Mouse (Mus musculus) right cerebral cortex, postnatal 10 days (tissue): Measurements from ENCODE around the gene Col20a1.
A peak's percentile ranks its signal among the peaks of the same experiment; 100 is the strongest.

ENCODE experiments used
- DNase-seq, 2 experiments: peaks; one replicate each; pipeline ENCODE4 v3.0.0; 2021; ENCODE audit warnings: low spot score in 2 of 2

Col20a1 gene

GRCm38 (mm10) chr2:180994360-180994759, 8.0 kb downstream of the Col20a1 start:
- no peak for DNase-seq

DNA sequence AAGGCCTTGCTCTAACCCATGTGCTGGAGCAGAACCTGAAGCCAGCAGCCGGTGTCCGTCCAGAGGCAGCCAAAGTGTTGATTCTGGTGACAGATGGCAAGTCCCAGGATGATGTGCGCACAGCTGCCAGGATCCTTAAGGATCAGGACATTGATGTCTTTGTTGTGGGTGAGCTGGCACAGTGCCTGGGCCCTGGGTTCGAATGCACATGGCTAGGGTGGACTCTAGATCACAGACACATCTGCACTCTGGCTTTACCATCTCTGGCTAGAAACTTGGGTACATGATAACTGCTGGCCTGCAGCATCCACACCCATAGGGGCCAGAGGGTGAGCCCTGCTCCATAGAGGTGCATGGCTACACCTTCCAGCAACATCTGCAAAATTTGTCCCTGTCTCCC, 9.1 kb downstream of the Col20a1 start:
- no peak for DNase-seq

GRCm38 (mm10) chr2:180996436-180996835, 10.1 kb downstream of the Col20a1 start:
- DNase-seq: peak; percentile 69 to 75

DNA sequence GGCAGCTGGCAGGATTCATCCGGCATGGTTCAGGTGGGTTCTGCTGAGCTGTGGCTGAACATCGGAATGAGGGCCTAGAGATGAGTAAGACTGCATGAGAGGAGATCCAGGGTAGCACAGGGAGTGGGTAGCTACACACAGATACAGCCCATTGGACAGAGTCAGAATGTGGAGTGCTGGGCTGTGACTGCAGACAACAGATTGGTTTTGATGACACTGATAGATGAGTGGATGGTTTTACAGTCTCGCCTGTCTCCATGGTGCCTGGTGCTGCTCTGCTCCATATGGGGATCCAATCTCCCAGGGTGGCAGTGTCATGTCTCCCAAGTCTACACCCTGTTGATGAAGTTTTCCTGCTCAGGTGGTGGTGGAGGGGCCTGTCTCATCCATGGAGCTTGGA, 10.6 kb downstream of the Col20a1 start:
- DNase-seq: no peak

DNA sequence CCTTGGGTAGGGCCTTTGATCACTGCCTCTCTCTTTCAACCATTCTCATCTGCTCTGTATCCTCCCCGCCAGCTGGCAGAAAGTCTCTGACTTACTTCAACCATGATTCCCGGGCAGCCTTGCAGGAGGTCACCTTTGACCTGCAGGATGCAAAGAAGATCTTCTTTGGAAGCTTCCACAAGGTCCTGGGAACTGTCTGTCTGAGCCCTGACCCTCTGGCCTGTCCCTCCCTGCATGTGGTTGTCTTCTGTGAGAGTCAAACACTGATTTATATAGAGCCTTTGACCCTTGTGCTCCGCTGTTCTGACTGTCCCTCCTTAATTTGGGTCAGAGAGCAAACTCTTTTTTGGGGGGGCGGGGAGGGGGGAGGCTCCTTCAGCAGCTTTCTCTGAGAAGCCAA, 20.7 kb downstream of the Col20a1 start:
- DNase-seq: no peak

DNA sequence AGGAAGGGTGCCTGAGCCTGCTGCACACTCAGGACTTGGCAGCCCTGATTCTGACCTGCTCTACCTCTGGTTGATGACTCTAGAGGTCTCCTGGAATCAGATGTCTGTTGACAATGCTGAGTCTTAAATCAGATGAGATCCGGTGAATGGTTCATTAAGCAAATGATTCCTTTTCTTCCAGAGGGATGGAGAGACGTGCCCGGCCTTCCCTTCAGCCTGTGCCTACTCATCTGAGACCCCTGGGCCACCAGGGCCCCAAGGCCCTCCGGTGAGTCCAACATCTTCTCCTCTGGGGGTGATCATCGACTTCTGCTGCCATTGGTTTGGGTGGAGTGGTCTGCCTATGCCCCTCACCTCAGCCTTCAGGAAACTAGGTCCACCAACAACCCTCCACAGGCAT, 22.0 kb downstream of the Col20a1 start:
- no peak for DNase-seq

GRCm38 (mm10) chr2:181031406-181031934, 45.1 kb downstream of the Col20a1 start:
- no peak for DNase-seq

- peak; percentile 58 to 66 for DNase-seq
Observed at GRCm38 (mm10) chr2:181032407-181032806, 46.1 kb downstream of the Col20a1 start.

DNA sequence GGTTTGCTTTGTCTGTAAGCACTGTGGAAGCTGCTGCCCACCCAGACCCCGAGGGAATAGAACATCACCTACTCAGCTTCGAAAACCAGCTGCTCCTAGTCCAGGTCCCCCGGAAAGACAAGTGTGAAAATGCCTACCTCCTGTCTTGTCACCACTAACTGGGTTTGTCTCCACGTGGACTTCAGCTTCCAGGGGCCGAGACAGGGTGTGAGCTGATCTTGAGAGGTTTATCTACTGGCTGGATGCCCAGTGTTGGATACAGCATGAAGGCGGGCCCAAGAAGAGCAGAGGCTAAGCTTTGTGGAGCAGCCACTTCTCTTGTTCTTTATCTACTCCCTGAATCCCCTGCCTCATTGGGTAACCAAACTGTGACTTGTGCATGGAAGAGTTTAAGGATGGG, 47.0 kb downstream of the Col20a1 start:
- DNase-seq: no peak

DNA sequence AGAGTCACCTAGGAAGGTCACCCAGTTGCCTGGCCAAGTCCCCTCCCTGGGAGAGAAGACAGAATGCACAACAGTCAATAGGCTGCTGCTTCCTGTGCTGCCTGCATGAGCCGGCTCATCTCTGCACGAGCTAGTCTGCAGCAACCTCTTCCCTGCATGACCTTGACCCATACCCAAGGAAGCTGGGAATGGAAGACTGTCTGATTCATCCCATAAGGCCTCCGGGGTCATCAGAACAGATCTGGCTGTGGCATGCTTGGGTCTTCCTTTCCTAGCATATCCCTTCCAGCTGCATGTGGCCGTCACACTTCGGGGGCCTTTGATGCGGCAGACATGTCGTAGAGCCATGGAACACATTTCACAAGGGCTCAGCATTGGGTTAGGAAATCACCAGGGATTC, 48.9 kb downstream of the Col20a1 start:
- no peak for DNase-seq

DNA sequence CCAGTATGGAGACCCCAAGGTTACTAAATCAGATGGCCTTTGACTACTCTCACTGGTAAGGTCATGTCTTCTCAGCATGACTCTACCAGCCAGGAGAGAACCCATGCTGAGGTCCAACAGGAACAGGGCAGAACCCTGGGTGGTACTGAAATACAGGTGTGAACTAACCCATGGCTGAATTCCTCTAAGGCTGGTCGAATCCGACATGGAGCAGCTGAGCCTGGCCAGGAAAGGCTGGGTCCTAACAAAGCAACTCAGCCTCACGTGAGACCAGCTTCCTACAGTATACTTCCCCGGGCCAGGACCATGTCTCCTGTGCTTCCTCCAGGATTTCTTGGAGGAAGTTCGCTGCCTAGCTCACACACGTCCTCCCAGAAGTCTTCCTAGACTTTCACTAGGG, 50.2 kb downstream of the Col20a1 start:
- no peak for DNase-seq

DNA sequence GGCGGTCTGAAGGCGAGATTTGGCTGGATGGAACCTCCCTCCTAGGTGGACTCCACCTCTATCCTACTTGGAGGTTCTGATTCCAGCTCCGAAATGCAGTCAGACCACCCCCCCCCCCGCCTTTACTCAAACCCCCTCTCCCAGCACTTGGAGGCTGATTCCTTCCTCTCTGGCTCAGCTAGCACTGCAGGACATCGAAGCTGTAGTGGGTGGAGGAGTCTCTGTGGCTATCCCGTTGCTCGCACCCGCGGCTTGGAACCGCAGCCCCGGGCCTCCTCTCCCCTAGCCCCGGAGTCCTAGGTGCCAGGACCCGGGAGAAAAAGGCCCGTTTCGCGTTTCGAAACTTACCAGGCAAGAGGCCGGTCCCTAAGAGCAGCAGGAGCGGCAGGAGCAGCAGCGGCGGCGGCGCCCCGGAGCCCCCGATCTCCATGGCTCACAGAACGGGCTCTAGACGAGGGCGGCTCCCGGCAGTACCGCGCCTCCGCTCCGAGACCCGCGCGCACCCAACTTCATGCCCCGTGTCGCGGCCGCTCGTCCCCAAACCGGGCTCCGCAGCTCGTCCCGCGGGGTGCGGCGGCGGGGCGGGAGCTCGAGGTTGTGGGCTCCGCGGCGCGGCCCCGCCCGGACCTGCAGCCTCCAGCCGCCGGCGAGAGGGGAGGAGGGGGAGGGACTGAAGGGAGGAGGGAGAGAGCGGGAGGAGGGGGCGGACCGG, 52.5 kb downstream of the Col20a1 start:
- peak in 1 of 2 experiments; percentile 41 for DNase-seq

DNA sequence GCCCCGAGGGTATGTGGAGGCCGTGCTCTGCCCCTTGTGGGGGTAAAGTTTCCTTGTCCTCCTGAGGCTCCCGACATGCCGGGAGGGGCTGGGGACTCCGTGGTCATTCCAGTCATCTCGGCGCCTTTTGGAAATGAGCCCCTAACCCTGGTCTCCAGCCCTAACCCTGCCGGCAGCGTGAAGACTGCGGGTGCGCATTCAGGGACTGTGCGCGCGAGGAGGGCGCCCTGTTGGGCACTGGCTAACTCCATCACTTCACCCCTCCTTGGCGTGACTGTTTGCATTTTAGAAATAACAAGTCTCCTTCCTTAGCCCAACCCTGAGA, 53.0 kb downstream of the Col20a1 start:
- DNase-seq: no peak

- no peak for DNase-seq
Observed at GRCm38 (mm10) chr2:181041941-181042340, 55.6 kb downstream of the Col20a1 start.

DNA sequence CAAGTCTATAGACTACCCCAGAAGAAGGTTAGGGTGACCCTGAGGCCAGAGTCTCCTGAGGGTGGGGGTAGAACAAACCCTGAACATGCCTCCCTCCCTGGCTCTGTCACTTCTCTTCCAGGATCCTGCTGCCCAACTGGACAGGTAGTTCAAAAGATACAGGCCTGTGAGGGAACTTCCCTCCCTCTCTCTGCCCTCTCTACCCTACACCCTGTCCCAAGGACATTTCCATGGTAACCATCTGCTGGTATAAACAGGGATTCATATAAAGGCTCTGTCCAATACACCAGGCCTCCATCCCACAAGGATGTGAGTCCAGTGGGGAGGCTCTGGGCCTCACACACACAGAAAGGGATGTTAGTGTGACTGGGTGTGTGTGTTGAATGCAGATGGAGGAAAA, 56.0 kb downstream of the Col20a1 start:
- no peak for DNase-seq

DNA sequence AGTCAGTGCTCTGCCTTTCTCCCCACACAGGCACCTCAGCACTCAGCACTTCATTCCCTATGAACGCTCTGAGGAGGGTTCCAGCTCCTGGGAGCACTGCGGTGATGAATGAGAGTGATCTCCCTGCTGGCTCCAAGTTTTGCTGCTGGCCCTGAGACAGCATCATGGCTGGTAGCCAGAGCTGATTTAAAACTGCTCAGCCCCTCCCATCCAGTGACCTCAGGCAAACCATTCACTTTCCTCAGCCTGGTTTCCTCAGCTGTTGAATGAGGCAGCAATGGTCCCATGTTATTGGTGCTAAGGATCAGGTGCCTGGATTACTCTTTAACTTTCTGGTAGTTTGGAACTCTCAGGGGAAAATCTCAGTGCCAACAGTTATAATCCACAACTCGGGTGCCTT, 57.1 kb downstream of the Col20a1 start, which contains the start of gene Chrna4:
Gene Chrna4, minus strand, starts transcription at position 110 of the 400 bp plus-strand sequence.
- no peak for DNase-seq

GRCm38 (mm10) chr2:181044001-181044400, 57.7 kb downstream of the Col20a1 start:
- DNase-seq: no peak

DNA sequence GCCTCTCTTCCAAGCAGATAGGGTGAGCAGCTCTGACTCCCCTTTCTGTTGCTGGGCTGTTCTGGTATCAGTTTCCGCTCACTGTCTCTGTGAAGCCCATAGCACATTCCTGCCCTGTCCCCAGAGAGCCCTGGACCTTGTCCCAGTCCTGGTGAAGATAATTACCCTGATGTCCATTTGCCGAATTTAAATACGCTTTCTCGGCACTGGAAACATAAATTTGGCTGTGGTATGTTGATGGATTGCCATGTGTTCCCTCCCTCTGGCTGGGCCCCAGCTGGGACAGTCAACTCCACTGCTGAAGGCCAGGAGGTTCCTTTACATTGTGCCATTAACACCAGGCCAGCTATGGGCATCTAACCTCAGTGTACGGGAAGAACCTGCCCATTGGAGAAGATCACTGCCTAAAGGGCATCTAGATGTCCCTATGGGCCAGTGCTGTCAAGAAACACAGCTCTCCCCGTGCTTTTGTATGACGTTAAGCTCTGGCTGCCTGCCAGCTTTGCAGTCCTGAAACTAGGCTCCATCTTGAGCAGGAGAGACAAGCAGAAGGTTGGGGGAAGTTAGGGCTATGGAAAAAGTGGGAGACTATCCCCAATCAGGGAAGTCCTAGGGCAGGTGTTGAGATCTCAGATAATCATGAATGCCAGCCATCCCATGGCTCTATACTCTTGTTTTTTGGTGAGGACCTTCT, 62.1 kb downstream of the Col20a1 start:
- no peak for DNase-seq

DNA sequence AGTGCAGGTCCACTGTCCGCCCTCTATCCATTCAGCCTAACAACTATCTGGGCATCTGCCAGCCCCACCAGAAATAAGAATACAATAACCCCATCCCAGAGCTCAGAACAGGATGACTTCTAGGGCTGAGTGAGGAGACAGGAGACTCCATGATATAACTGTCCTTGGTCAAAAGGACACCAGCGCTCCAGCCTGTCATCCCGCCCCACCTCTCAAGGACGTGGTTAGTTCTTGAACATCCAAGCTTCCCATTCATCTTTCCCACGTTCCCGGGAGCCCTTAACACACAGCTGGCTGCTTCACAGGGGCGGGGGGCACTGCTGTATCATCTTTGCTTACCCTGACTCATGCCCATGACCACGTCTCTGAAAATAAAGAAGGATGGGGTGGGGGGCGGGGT, 62.7 kb downstream of the Col20a1 start:
- DNase-seq: no peak

DNA sequence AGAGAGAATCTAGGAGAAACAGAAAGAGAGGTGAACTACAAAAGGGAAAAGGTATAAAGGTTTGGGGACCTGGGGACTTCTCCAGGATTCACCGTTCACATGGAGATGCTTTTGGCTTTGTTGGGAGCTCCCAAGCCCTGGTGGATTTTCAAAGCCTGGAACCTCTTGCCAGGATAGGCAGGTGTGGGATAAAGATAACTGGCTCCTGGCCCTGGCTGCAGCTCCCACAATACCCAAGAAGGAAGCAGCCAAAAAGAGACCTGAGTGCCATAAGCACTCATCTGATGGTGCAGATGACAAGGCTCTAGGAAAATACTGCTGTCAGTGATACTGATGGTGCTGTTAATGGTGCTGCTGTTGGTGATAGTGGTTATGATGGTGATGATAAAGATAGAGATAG, 65.8 kb downstream of the Col20a1 start:
- no peak for DNase-seq

- DNase-seq: peak; percentile 67 to 74
Observed at GRCm38 (mm10) chr2:181057341-181057740, 71.0 kb downstream of the Col20a1 start.

DNA sequence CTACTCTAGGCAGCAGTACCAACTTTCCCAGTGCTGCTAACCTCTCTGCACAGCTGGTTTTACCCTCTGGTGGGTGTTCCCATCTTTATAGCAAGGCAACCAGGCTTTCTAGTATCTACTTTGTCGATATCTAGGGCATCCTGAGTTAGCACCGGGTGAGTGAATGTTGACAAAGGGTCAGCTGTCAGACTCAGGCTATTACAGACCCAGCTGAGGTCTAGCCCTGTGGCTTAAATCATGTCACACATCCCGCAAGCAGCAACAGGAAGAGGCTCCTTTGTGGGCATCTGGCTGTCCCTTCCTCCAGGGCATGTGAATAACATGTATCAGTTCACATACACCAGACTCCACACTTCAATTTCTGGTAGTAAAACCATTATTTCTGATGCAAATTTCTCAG, 71.9 kb downstream of the Col20a1 start:
- no peak for DNase-seq

DNA sequence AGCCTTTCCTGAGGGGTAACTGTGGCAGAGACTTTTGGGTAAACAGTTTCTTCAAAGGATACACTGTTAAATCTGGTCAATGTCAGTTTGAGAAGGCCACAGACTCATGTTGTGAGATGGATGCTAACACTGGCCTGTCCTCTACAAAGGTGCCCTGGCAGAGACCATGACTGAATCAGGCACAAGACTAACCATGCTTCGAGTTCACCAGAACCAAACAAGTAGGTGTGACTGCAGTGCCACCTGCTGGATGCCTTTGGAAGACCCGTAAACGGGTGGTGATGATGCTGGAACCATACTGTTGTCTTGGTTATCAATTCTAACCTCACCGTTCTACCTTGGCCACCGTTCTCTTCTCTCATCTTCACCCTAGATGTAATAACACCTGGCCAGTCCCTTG, 73.8 kb downstream of the Col20a1 start:
- peak; percentile 85 to 88 for DNase-seq
